Mouse (Mus musculus): ENCODE data around the gene Sgms1. TPM values are rescaled to one million over a fixed set of nuclear protein-coding genes. Genes with fewer than 3 reads are reported as not detected.

Gene Sgms1
- polyA plus RNA-seq, 1 experiment from 2014 or later = 14.3 TPM

DNA sequence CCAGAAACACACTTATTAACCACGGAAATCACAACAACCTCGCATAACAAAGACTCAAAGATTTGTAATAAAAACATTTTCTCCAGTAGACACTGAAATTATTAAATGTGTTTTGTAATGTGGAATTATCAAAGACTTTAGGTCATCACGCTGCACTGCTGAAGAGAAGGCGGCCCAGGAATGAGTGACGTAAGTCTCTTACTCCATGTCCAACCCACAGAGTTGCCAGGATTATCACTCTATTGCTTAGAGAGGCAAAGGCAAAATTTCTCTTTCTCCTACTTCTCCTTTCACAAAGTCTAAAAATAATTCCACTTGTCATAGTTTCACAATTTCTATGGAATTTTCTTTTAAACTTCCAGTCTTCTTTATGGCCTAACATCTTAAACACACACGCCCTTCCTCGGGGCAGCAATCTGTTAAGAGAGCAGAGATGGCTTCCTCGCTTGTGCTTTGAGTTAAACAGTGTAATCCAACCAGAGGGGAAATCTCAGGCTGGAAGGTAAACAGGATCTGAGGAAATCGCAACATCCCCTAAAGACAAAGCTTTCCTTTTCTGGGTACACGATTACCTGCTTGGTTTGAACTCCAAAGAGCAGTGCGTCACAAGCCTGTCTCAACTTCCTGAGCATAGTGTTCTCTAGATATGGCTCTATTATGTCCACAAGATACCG lies 207.7 kb downstream of the Sgms1 start:
- Histone ChIP-seq H3K9me3 (replicated peaks) (no peaks in the 10 kb centered on the region), H3K27ac (no peak overlapping the region), H3K36me3 (no peaks in the 10 kb centered on the region), H3K27me3 (ENCODE audit: low read depth, poor library complexity, severe bottlenecking) (no peaks in the 10 kb centered on the region), H3K4me1 (no peaks in the 10 kb centered on the region), H3K4me3 (no peak overlapping the region)
- WGBS = 89% methylated on average over 12 of the region's 12 CpGs
- DNase-seq (ENCODE audit: low spot score) = no peak

- Histone ChIP-seq H3K9me3 (replicated peaks) (no peaks in the 10 kb centered on the region), H3K27ac (no peak overlapping the region), H3K4me3 (no peak overlapping the region), H3K27me3 (ENCODE audit: low read depth, poor library complexity, severe bottlenecking) (no peaks in the 10 kb centered on the region), H3K4me1 (no peaks in the 10 kb centered on the region), H3K36me3 (no peaks in the 10 kb centered on the region)
- WGBS = 79% methylated on average over 14 of the region's 14 CpGs
- DNase-seq (ENCODE audit: low spot score) = no peak
These were observed 208.5 kb downstream of the Sgms1 start for GRCm38 (mm10) chr19:32180756-32181674.

GRCm38 (mm10) chr19:32179978-32180413 lies 209.5 kb downstream of the Sgms1 start:
- H3K27me3 ChIP-seq (ENCODE audit: low read depth, poor library complexity, severe bottlenecking) = no peaks in the 10 kb centered on the region
- no peak overlapping the region for H3K27ac ChIP-seq
- H3K36me3 ChIP-seq = no peaks in the 10 kb centered on the region
- H3K4me3 ChIP-seq = no peak overlapping the region
- DNase-seq (ENCODE audit: low spot score) = no peak
- H3K4me1 ChIP-seq = no peaks in the 10 kb centered on the region
- no peaks in the 10 kb centered on the region for H3K9me3 ChIP-seq (replicated peaks)
- 85% methylated on average over 5 of the region's 5 CpGs for WGBS

- 66% methylated on average over 4 of the region's 4 CpGs for WGBS
- Histone ChIP-seq H3K9me3 (replicated peaks) (no peaks in the 10 kb centered on the region), H3K4me1 (no peaks in the 10 kb centered on the region), H3K4me3 (no peak overlapping the region), H3K36me3 (no peaks in the 10 kb centered on the region), H3K27ac (no peak overlapping the region), H3K27me3 (ENCODE audit: low read depth, poor library complexity, severe bottlenecking) (no peaks in the 10 kb centered on the region)
- DNase-seq (ENCODE audit: low spot score) = no peak
These were observed 210.0 kb downstream of the Sgms1 start for GRCm38 (mm10) chr19:32179514-32179913.

DNA sequence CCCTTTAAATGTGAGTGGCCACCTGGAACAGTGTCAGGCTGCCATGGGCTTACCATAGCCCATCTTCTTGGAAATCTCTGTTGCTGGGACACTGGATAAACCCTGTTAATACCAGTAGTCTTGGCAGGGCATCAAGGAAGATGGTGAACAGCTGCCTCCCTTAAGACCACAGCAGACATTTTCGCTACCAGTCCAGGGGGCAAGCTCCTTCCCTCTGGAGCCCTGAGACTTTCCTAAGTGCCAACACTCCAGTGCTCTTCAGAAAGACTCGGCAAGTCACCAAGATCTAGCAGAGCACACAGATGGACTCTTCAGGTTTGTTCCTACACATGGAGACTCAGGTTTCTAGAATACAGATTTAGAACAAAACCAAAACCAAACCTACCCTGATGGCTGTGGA lies 211.4 kb downstream of the Sgms1 start:
- Histone ChIP-seq H3K4me3 (no peak overlapping the region), H3K27me3 (ENCODE audit: low read depth, poor library complexity, severe bottlenecking) (no peaks in the 10 kb centered on the region), H3K4me1 (no peaks in the 10 kb centered on the region), H3K36me3 (no peaks in the 10 kb centered on the region), H3K27ac (no peak overlapping the region), H3K9me3 (replicated peaks) (no peaks in the 10 kb centered on the region)
- 97% methylated on average over 2 of the region's 2 CpGs for WGBS
- no peak for DNase-seq (ENCODE audit: low spot score)

- no peak for DNase-seq (ENCODE audit: low spot score)
These were observed 213.1 kb downstream of the Sgms1 start for GRCm38 (mm10) chr19:32176458-32176857.

GRCm38 (mm10) chr19:32175991-32176390 lies 213.5 kb downstream of the Sgms1 start:
- no peak for DNase-seq (ENCODE audit: low spot score)
- H3K9me3 ChIP-seq (replicated peaks) = no peaks in the 10 kb centered on the region
- no peaks in the 10 kb centered on the region for H3K36me3 ChIP-seq
- H3K27ac ChIP-seq = no peak overlapping the region
- H3K4me3 ChIP-seq = no peak overlapping the region
- 99% methylated on average over 4 of the region's 4 CpGs for WGBS
- no peaks in the 10 kb centered on the region for H3K27me3 ChIP-seq (ENCODE audit: low read depth, poor library complexity, severe bottlenecking)
- H3K4me1 ChIP-seq = 0 out of 2 replicates have a peak, but pooled peaks cover 3% of the 10 kb centered on the region

More at GRCm38 (mm10) chr19:32176458-32176857, 213.1 kb downstream of the Sgms1 start:
- Histone ChIP-seq H3K36me3 (no peaks in the 10 kb centered on the region), H3K27me3 (ENCODE audit: low read depth, poor library complexity, severe bottlenecking) (no peaks in the 10 kb centered on the region), H3K9me3 (replicated peaks) (no peaks in the 10 kb centered on the region), H3K4me3 (no peak overlapping the region), H3K4me1 (0 out of 2 replicates have a peak, but pooled peaks cover 3% of the 10 kb centered on the region), H3K27ac (no peak overlapping the region)
- WGBS = 92% methylated on average over 9 of the region's 9 CpGs

- WGBS = 95% methylated on average over 7 of the region's 7 CpGs
- DNase-seq (ENCODE audit: low spot score) = no peak
- H3K27ac ChIP-seq = no peak overlapping the region
- no peak overlapping the region for H3K4me3 ChIP-seq
- H3K4me1 ChIP-seq = 0 out of 2 replicates have a peak, but pooled peaks cover 3% of the 10 kb centered on the region
- H3K36me3 ChIP-seq = no peaks in the 10 kb centered on the region
- H3K27me3 ChIP-seq (ENCODE audit: low read depth, poor library complexity, severe bottlenecking) = no peaks in the 10 kb centered on the region
- H3K9me3 ChIP-seq (replicated peaks) = no peaks in the 10 kb centered on the region
These were observed 214.5 kb downstream of the Sgms1 start for GRCm38 (mm10) chr19:32175013-32175412.

DNA sequence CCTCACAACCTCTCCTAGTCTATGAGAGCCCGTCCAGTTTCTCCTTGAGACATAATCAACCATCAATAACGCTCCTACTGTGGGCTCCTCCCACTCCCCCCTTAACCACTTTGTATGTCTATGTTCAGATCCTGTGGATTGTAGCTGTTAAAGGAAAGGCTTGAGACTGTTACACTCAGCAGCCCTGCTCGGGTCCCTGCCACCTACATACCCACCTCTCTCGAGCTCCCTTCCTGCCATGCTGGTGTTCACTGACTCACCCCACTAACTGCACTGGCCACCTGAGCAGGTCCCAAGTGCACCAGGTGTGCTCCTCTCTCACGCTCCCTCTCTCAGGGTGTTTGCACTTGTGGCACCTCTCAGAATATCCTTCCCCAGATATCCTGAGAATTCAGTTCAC lies 215.0 kb downstream of the Sgms1 start:
- H3K27me3 ChIP-seq (ENCODE audit: low read depth, poor library complexity, severe bottlenecking) = no peaks in the 10 kb centered on the region
- no peaks in the 10 kb centered on the region for H3K36me3 ChIP-seq
- peaks cover 7% of the 10 kb centered on the region for H3K4me1 ChIP-seq
- 87% methylated on average over 5 of the region's 5 CpGs for WGBS
- DNase-seq (ENCODE audit: low spot score) = no peak
- no peak overlapping the region for H3K27ac ChIP-seq
- no peaks in the 10 kb centered on the region for H3K9me3 ChIP-seq (replicated peaks)
- no peak overlapping the region for H3K4me3 ChIP-seq

DNA sequence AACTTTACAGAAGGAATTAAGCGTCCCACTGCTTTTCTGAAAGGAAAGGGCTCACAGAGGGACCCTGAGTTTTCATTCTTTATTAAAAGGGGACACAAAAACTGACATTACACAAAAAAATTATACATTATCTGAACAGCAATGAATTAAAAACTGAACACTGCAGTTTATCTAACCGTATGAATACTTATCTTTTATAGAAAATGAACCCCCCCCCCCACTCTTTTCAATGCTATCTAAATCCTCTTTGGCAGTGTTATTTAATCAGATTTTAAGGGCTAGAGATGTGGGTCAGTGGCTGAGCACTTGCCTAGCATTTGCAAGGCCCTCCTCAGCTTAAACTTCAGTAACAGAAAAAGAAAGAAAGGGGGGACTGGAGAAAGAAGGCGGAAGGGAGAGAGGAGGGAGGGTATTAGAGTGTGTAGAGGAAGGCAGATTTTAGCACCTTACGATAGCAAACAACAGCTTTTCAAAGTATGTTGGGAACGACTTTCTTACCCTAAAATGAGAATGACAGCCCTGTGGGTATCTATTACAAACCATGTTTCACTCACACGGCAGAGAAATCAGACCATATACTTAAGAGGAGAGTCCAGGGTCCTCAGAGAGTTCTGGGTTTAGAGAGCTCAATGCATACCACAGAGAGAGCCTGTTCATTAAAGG lies 215.9 kb downstream of the Sgms1 start:
- Histone ChIP-seq H3K9me3 (replicated peaks) (no peaks in the 10 kb centered on the region), H3K4me3 (no peak overlapping the region), H3K4me1 (peaks cover 7% of the 10 kb centered on the region), H3K36me3 (no peaks in the 10 kb centered on the region), H3K27me3 (ENCODE audit: low read depth, poor library complexity, severe bottlenecking) (no peaks in the 10 kb centered on the region), H3K27ac (no peak overlapping the region)
- DNase-seq (ENCODE audit: low spot score) = no peak
- 87% methylated on average over 6 of the region's 6 CpGs for WGBS

DNA sequence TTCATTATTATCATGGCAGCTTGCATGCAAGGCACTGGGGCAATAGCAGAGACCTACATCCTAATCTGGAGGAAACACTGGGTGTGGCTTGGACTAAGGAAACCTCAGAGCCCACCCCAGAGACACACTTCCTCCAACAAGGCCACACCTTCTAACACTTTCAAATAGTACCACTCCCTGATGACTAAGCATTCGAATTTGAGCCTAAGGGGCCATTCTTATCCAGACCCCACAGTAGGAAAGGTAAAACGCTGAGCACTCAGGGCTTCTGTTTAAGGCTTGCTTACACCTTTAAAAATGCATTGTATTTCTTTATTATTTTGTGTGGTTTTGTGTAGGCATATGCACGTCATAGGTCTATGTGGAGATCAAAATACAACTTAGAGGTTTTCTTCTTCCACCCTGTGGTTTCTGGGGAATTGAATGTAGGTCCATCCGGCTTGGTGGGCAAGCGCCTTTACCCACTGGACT lies 217.0 kb downstream of the Sgms1 start:
- no peaks in the 10 kb centered on the region for H3K9me3 ChIP-seq (replicated peaks)
- DNase-seq (ENCODE audit: low spot score) = no peak
- WGBS = 91% methylated on average over 5 of the region's 5 CpGs
- H3K36me3 ChIP-seq = no peaks in the 10 kb centered on the region
- H3K4me1 ChIP-seq = peaks cover 10% of the 10 kb centered on the region
- H3K27me3 ChIP-seq (ENCODE audit: low read depth, poor library complexity, severe bottlenecking) = no peaks in the 10 kb centered on the region
- no peak overlapping the region for H3K27ac ChIP-seq
- no peak overlapping the region for H3K4me3 ChIP-seq

GRCm38 (mm10) chr19:32171981-32172380 lies 217.5 kb downstream of the Sgms1 start:
- Histone ChIP-seq H3K4me3 (no peak overlapping the region), H3K9me3 (replicated peaks) (no peaks in the 10 kb centered on the region), H3K27me3 (ENCODE audit: low read depth, poor library complexity, severe bottlenecking) (no peaks in the 10 kb centered on the region), H3K36me3 (no peaks in the 10 kb centered on the region), H3K27ac (no peak overlapping the region), H3K4me1 (peaks cover 10% of the 10 kb centered on the region)
- DNase-seq (ENCODE audit: low spot score) = no peak
- WGBS = 96% methylated on average over 7 of the region's 7 CpGs

Data from limb, embryonic 10.5 days (tissue).